ENCODE assay signal across 10 mouse cellular contexts in genomic region chr10:126086684-126087083, GRCm38 (mm10).
DNase-seq lines count a peak whose midpoint lies in the region; ATAC-seq lines count a peak whose summit lies in the region.
"Had no signal": no experiment of that assay in that cellular context is flagged by ENCODE, and none has a peak within 500 bp of the region (broad histone marks: within the 10 kb centered on the region; RNA-seq: fewer than 3 reads in every experiment).

No protein-coding gene starts in this region.

- intact Hi-C loops in heart, postnatal 14 days (cut with DNase I) = no loop called here

- peak; percentile 77 for ATAC-seq in common myeloid progenitor, adult 5-6 weeks (replicated peaks; ENCODE audit: low read depth, poor library complexity, severe bottlenecking)
- ATAC-seq: inflammation-experienced regulatory T-cells, adult 6 months had no signal

- peak; percentile 44 for DNase-seq in heart, adult 11 months
- no peak for DNase-seq in heart, postnatal 14 days
- peak; percentile 20 for DNase-seq in lung, postnatal 10 days
- DNase-seq in lung, postnatal 4 days = no peak
- DNase-seq in testis, postnatal 14 days (ENCODE audit: low spot score) = peak; percentile 13
- DNase-seq in layer of hippocampus, postnatal 25 days (ENCODE audit: extremely low spot score in 1 of 2, low spot score in 1 of 2) = no peak
- no peak for DNase-seq in layer of hippocampus, postnatal 36 days
- DNase-seq: cerebellum, postnatal 36 days had no signal

Comparison
In these comparisons a context has a peak if more than half of its experiments do, and no peak if none do; other contexts are left out.
1. DNase-seq: peak in heart, adult 11 months (single experiment), lung, postnatal 10 days (single experiment) and testis, postnatal 14 days (single experiment); none in heart, postnatal 14 days (0 of 2), lung, postnatal 4 days (0 of 2), layer of hippocampus, postnatal 25 days (0 of 2) and layer of hippocampus, postnatal 36 days (0 of 2).